Mouse (Mus musculus) forebrain, embryonic 16.5 days (tissue): ENCODE data around the gene Ghrhr. TPM values are rescaled to one million over a fixed set of nuclear protein-coding genes. Genes with fewer than 3 reads are reported as not detected.
A peak's percentile ranks its signal among the peaks of the same experiment; 100 is the strongest.

Experiments used
- ATAC-seq: fragments of 200-750 bp; cut with Nextera tagmentation; 2 replicates; pipeline ENCODE4 v1.8.0; 2017; ENCODE audit warnings: mild to moderate bottlenecking, moderate library complexity
- H3K27ac ChIP-seq: fragments of 300-500 bp; sonication (generic); 2 replicates; pipeline ENCODE4 v1.5.1; 2014; ENCODE audit warnings: low read length, control low read depth
- H3K27me3 ChIP-seq: fragments of 300-500 bp; sonication (generic); replicated peaks from 2 replicates; pipeline ENCODE4 v1.6.1; 2014; ENCODE audit warnings: low read length; ENCODE audit not compliant: control insufficient read depth, insufficient read depth
- H3K36me3 ChIP-seq: fragments of 300-500 bp; sonication (generic); 2 replicates; pipeline ENCODE4 v1.6.1; 2014; ENCODE audit not compliant: control insufficient read depth, insufficient read depth
- H3K4me1 ChIP-seq: fragments of 300-500 bp; sonication (generic); replicated peaks from 2 replicates; pipeline ENCODE4 v1.6.1; 2014; ENCODE audit warnings: low read length; ENCODE audit not compliant: control insufficient read depth, insufficient read depth
- H3K4me2 ChIP-seq: fragments of 300-500 bp; sonication (generic); 2 replicates; pipeline ENCODE4 v1.6.1; 2014; ENCODE audit warnings: mild to moderate bottlenecking, low read length, control low read depth
- H3K4me3 ChIP-seq: fragments of 300-500 bp; sonication (generic); replicated peaks from 2 replicates; pipeline ENCODE4 v1.5.1; 2014; ENCODE audit warnings: mild to moderate bottlenecking, low read length, control low read depth
- H3K9ac ChIP-seq: fragments of 300-500 bp; sonication (generic); replicated peaks from 2 replicates; pipeline ENCODE4 v1.6.1; 2014; ENCODE audit warnings: low read depth, low read length, control low read depth
- H3K9me3 ChIP-seq: fragments of 300-500 bp; sonication (generic); 2 replicates; pipeline ENCODE4 v1.6.1; 2016; ENCODE audit warnings: low read length; ENCODE audit not compliant: control insufficient read depth
- WGBS: fragments of 180-500 bp; shearing (Covaris S2); extraction: QIAGEN DNeasy Blood & Tissue Kit; methylation state at CpG from one replicate; pipeline ENCODE4 v1.1.7; 2014; 5-methylcytosine and 5-hydroxymethylcytosine counted together
- polyA plus RNA-seq: library from polyadenylated mRNA; unstranded; fragments of >200 nt; fragmentation: Nextera tagmentation; extraction: Ambion mirVana; gene quantifications from 2 replicates; pipeline ENCODE4 v1.2.1, GENCODE M21; 2015

The Ghrhr gene
- polyA plus RNA-seq, 1 experiment from 2014 or later: not detected

DNA sequence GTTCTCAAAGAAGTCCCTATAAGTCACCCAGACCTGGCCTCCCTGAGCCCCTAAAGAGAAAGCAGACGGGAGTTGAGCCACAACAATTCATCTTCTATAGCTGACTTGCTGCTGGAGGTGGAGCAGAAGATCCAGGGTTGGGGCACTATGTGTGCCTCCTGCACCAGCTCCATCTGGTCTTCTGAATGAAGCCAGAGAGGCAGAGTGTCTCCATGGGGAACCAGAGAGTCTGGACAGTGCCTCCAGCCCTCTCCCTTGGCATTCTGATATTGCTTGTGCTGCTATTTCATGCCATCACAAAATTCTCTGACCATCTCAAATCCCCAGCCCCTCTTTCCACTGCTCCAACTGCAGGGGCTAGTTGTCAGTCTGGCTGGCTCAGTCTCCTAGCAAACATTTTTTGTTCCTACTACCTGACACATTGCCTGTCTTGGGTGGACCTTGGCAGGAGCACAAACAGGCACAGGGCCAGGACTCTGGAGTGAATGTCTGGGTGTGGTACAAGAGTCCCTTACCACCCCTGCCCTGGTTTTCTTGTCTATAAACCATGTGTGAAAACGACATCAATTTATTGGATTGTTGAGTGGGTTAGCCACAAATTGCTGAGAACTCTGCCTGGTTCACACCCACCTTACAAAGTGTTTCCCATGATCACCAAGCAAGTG is 42.8 kb downstream of the Ghrhr start:
- no peak for ATAC-seq
- 54% methylated on average over 2 of the region's 2 CpGs for WGBS
- H3K4me3 ChIP-seq: no peak overlapping the region

DNA sequence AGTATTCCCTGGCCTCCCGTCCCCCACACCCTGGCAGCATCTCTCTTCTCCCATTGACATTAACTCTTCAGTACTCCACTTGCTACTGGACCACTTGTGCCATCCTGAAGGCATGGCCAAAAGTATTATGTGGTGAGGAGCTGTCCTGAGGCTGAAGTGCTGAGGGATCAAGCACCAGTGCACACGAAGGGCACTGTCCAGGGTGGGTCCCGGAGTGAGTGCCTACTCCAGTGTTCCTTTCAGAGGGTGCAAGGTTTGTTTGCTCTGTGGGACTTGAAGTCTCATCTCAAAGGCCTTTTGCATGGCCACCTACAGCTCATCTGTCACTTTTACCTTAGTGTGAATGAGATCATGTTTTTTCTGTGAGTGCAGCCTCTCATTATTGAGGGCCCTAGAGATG is 44.3 kb downstream of the Ghrhr start:
- H3K4me3 ChIP-seq: no peak overlapping the region
- 78% methylated on average over 3 of the region's 3 CpGs for WGBS
- no peaks in the 10 kb centered on the region for H3K9me3 ChIP-seq
- H3K4me1 ChIP-seq: peaks cover 17% of the 10 kb centered on the region
- no peaks in the 10 kb centered on the region for H3K36me3 ChIP-seq
- H3K9ac ChIP-seq: no peak overlapping the region
- no peaks in the 10 kb centered on the region for H3K27me3 ChIP-seq
- H3K4me2 ChIP-seq: no peak overlapping the region
- peak; percentile 13 for ATAC-seq
- H3K27ac ChIP-seq: peak overlapping the region; percentile 72

More for the DNA sequence above, 42.8 kb downstream of the Ghrhr start:
- no peak overlapping the region for H3K4me2 ChIP-seq
- H3K36me3 ChIP-seq: no peaks in the 10 kb centered on the region
- H3K4me1 ChIP-seq: peaks cover 17% of the 10 kb centered on the region
- H3K9me3 ChIP-seq: no peaks in the 10 kb centered on the region
- H3K27ac ChIP-seq: no peak overlapping the region
- no peak overlapping the region for H3K9ac ChIP-seq
- H3K27me3 ChIP-seq: no peaks in the 10 kb centered on the region

DNA sequence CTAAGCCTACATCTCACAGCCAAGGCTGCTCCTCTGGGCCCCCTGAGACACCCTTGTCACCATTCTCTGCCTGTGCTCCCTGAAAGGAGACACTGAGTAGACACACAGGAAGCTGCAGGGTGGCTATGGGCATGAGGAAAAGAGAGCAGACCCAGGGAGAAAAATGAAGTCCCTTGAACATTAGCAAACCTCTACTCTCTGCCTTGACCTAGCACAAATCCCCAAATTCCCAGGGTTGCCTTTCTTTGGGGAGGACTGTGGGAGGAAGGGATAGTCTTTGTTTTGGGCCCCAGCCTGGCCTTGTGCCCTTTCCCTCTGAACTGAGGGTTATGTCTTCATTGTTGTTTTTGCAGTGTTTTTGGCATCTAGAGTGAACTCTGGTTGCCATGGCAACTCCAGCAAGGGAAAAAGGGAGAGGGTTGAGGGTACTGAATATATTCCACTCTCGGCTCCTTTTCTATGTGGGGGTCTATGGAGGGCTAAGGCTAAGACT is 44.8 kb downstream of the Ghrhr start:
- Histone ChIP-seq H3K36me3 (no peaks in the 10 kb centered on the region), H3K4me2 (no peak overlapping the region), H3K9me3 (no peaks in the 10 kb centered on the region), H3K27ac (peak overlapping the region; percentile 72), H3K4me1 (peaks cover 17% of the 10 kb centered on the region), H3K4me3 (no peak overlapping the region), H3K27me3 (no peaks in the 10 kb centered on the region), H3K9ac (no peak overlapping the region)
- WGBS: 0% methylated on average over 1 of the region's 1 CpGs
- ATAC-seq: peak; percentile 80

DNA sequence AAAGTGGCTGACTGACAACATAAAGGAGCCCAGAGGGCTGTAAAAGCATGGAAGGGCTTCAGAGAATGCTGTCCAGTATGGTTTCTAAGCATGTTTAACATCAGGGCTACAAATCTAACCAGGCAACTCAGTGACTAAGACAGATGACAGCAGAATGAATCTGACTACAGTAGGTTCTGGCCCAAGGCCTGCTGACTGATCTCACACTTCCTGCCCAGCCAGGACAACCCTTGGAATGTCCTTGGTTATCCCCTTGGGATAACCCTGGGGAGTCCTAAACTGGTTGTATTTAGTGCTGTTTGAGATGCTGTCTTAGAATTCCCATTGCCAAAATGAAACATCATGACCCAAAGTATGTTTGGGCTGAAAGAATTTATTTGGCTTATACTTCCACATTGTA is 56.0 kb downstream of the Ghrhr start:
- Histone ChIP-seq H3K36me3 (no peaks in the 10 kb centered on the region), H3K9ac (no peak overlapping the region), H3K4me2 (no peak overlapping the region), H3K27me3 (no peaks in the 10 kb centered on the region), H3K4me3 (no peak overlapping the region), H3K27ac (no peak overlapping the region), H3K4me1 (peaks cover 26% of the 10 kb centered on the region), H3K9me3 (no peaks in the 10 kb centered on the region)
- ATAC-seq: no peak

DNA sequence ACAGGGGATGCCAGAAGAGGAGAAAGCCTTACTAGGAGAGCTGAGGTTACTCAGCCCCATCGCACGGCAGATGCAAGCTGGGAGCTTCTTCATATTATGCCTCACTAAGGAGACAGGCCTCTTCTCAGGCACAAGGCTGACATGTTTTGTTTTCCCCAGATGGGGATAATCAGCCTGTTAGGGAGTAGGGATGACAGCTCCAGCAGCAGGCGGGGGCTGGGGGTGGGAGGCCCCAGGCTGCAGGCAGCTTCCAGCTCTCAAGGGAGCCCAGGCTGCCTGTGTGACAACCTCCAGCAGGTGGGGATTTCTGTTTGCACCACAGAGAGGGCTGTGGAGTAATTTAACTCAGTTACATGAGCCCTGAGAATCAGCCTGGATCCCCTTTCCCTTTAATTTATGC is 58.3 kb downstream of the Ghrhr start:
- no peak overlapping the region for H3K4me3 ChIP-seq
- H3K9ac ChIP-seq: no peak overlapping the region; the same call in 1 of the 2 replicates
- H3K4me1 ChIP-seq: peaks cover 26% of the 10 kb centered on the region
- H3K27ac ChIP-seq: peak overlapping the region; percentile 81
- peak; percentile 91 for ATAC-seq
- no peaks in the 10 kb centered on the region for H3K27me3 ChIP-seq
- WGBS: 11% methylated on average over 3 of the region's 3 CpGs
- H3K36me3 ChIP-seq: no peaks in the 10 kb centered on the region
- no peaks in the 10 kb centered on the region for H3K9me3 ChIP-seq
- no peak overlapping the region for H3K4me2 ChIP-seq

DNA sequence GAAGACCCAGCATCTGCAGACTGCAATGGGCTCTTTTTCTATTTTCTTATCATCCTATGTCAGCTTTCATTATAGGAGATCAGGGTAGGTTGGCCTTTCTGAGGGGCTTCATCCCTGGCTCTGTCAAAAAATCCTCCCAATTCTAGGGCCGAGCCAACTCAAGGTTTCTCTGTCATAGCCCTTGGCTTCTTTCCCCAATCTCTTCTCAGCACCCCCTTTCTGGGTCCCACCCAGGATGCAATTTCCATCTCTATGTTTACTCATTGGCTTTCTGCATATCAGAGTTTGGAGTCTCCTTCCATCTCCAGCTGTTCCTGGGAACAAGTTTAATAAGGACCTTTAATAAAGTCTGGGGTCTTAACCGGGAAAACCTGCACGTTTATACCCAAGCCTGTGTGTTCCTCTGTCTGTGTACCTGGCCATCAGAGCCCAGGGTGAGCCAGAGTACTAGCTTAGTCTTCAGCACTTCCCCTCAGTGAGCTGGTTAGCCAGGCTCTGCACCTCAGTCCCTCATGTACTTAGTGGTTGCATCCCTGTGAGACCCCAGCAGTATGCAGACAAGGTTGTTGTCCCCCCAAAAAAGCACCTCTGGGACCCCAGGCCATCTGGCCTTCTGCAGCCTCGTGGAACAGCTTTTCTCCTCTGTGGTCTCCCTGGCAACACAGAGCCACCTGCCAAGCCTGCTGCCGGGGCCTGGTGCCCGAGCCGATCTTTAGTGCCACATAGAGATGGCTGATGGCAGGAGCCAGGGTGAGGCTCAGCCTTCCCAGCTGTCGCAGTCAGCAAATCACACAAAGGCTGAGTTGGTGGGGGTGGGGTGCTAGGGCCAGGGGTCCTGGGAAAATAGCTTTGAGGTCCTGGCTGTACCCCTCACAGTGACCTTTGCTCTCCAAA is 59.4 kb downstream of the Ghrhr start:
- Histone ChIP-seq H3K9ac (no peak overlapping the region), H3K4me1 (peaks cover 26% of the 10 kb centered on the region), H3K27ac (peak overlapping the region; percentile 70), H3K9me3 (no peaks in the 10 kb centered on the region), H3K27me3 (no peaks in the 10 kb centered on the region), H3K4me2 (no peak overlapping the region), H3K36me3 (no peaks in the 10 kb centered on the region), H3K4me3 (no peak overlapping the region)
- ATAC-seq: peak; percentile 88
- 26% methylated on average over 8 of the region's 8 CpGs for WGBS

DNA sequence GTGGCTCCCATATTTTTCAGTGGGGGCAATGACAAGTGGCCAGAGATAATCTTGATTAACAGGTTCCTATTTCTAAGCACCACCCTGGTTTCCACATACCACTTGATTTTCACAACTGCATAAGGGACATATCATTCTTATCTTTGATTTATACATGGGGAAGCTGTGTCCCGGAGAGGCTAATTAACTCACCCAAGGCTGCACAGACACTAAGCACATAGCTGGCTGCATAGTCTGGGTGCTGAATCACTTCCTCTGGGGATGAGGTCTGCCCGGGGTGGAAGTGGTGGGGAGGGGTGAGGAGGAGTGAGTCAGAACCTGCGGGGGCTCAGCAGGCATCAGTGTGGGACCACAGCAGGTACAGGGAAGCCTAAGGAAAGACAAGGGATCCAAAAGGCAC is 61.8 kb downstream of the Ghrhr start:
- H3K27ac ChIP-seq: no peak overlapping the region
- no peaks in the 10 kb centered on the region for H3K27me3 ChIP-seq
- no peak for ATAC-seq
- peaks cover 26% of the 10 kb centered on the region for H3K4me1 ChIP-seq
- no peak overlapping the region for H3K4me3 ChIP-seq
- H3K9ac ChIP-seq: no peak overlapping the region
- H3K36me3 ChIP-seq: no peaks in the 10 kb centered on the region
- no peaks in the 10 kb centered on the region for H3K9me3 ChIP-seq
- H3K4me2 ChIP-seq: no peak overlapping the region
- 64% methylated on average over 3 of the region's 3 CpGs for WGBS

Other genes with a start within 250 kb of the Ghrhr start
- 0.29 and 1.3 TPM in 2 replicates for gene Crhr2, start 243.3 kb upstream of the Ghrhr start, polyA plus RNA-seq
- 0.22 TPM in 1 of 2 replicates, not detected in the other for gene Inmt, start 201.3 kb upstream of the Ghrhr start, polyA plus RNA-seq
- 14.4 and 17.8 TPM in 2 replicates for gene Mindy4, start 172.9 kb upstream of the Ghrhr start, polyA plus RNA-seq
- 6.4 and 9.0 TPM in 2 replicates for gene Aqp1, start 39.9 kb upstream of the Ghrhr start, polyA plus RNA-seq
- gene Adcyap1r1, start 75.7 kb downstream of the Ghrhr start, polyA plus RNA-seq: 33.8 and 37.9 TPM in 2 replicates